Mouse (Mus musculus) lung, postnatal 25 days (tissue): Measurements from ENCODE around the gene Hnrnpc.
A peak's percentile ranks its signal among the peaks of the same experiment; 100 is the strongest.

ENCODE experiments used
- DNase-seq: peaks from one replicate; pipeline ENCODE4 v3.0.0; 2022; ENCODE audit warnings: low spot score

Gene Hnrnpc

DNA sequence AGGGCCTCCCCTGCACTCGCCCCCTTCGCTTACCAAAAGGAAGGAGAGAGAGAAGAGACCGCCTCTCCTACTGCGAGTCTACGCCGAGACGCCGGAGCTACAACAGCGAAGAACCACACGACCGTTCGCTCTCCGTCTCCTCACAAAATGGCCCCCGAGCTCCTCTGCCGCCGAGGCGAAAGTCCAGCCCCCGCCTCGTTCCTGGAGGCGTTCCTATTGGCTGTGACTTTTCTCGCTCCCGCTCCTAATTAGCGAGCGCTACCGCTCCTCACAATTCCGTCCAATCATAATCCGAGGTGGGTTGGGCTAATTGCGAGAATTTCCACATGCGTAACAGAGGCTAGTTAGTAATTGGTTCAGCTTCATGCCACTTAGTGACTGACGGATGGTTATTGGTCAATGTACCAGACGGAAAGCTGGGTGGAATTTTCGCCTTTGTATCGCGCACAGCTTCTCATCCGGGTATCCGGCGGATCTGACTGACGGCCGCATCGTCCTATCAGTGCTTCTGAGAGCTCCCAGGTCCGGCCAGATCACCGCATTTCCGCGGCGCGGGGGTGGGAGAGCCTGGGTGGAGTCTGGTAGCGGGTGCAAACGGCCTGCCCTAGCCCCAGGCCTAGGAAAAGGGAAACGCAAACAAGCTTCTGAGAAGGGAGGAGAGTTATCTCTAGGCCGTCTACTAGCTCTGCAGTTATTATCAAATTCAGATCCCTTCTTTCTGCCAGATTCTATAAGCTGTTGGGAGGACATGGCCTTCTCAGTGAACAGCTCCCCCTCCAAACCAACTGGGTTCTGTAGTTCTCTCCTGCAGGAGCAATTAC is at the start of gene Hnrnpc:
Gene Hnrnpc, minus strand, starts transcription at position 173 of the 821 bp plus-strand sequence.
- peak; percentile 100 for DNase-seq

DNA sequence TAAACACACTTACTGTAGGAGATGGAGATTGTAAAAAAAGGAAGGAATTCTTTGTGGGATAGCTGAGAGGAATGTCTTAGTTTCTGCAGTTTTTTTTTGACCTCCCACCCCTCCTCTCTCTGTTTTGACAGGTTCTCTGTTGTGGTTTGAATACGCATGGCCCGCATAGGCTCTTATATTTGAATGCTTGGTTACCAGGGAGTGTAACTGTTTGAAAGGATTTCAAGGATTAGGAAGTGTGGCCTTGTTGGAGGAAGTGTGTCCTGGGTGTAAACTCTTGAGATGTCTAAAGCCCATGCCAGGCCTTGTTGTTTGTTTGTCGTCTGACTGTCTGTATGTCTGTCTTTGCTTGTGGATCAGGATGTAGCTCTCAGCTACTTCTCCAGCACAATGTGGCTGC is 48.8 kb upstream of the Hnrnpc start:
- no peak for DNase-seq

DNA sequence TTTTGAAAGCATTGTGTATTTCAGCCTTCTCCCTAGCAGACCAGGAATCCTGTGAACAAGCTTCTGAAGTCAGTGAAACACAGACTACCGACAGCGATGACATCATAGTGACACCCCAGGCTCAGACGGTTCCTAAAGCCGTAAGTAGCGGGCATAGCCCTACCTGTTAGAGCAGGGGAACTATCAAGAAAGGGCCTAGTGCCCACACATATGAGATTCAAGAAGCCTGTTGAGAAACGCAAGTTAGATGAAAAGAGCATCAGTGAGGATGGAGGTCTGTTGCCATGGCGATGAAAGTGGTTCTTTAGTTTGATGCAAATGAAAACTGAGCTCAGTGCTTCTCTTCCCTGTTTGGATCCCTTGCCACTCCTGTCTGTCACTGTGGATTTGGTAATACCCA is 48.4 kb upstream of the Hnrnpc start:
- DNase-seq, result no peak

DNA sequence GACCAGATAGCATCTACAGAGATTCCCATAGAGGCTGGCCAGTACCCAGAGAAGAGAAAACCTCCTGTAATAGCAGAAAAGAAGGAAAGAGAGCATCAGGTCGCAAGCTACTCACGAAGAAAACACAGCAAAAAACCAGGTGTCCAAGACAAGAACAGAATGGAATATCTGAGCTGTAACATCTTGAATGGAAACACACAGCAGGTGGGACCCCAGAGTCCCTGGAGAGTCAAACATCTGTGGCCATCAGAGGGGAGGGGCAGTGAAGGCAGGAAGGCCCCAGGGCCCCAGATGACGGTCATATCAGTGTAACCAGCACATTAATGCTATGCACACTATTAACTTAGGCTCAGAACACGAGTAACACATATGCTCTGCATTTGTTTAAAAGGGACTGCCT is 46.1 kb upstream of the Hnrnpc start:
- no peak for DNase-seq

DNA sequence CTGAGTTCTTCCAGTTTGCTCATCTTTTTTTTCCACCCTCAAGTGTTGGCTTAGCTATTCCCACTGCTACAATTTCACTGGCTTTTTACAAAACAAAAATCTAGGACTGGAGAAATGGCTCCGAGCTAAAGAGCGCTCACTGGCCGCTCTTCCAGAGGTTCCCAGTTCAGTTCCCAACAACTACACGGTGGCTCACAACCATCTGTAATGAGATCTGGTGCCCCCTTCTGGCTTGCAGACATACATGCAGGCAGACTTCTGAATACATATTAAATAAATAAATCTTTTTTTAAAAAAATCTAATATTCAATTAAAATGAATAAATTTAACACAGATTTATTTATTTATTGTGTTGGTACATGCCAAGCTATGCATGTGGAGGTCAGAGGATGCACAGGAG is 42.7 kb upstream of the Hnrnpc start:
- peak; percentile 10 for DNase-seq

DNA sequence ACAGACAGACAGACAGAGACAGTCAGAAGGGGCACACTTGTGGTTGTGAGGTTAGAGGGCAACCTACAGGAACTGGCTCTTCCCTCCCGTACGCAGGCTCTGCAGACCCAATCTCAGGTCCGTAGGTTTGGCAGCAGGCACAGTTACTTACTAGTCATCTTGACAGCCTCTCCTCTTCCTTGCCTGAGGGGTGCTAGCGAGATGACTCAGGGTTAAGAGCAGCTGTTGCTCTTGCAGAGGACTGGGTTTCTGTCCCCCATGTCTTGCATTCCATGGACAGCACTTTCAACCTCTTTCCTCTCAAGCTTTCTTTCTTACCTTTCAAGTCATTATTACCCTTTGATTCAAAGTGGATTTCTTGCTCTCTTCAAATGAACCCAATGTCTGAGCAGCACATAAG is 40.3 kb upstream of the Hnrnpc start:
- no peak for DNase-seq

DNA sequence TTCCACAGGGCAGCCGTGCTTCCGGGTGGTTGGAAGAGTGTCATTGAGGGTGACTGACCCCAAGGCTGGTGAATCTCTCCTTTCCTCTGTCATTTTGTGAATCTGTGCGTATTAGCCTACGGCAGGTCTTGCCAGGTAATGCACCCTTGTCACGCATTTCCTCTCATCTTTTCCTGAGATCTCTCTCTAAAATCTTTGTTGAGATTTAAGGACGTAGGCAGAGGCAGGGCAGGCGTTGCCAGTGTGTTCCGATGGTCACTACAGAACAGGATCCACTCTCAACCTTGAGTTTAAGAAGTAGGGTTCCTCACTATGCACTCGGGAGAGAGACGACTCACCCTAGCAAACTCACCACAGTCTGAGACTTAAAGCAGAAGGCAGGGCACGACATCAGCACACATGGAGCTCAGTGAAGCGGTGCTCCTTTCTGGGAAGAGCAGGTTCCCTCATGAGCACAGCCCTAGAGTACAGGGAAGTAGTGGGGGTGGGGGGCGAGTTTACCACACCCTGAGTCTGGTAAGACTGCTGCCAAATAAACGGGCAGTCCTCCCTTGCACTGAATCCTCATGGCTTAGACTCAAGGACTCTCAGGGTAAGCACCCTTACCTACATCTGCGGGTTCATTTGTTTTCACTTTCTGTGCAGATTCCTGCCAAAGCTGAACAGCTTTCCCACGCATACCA is 37.8 kb upstream of the Hnrnpc start:
- DNase-seq, result peak; percentile 33

DNA sequence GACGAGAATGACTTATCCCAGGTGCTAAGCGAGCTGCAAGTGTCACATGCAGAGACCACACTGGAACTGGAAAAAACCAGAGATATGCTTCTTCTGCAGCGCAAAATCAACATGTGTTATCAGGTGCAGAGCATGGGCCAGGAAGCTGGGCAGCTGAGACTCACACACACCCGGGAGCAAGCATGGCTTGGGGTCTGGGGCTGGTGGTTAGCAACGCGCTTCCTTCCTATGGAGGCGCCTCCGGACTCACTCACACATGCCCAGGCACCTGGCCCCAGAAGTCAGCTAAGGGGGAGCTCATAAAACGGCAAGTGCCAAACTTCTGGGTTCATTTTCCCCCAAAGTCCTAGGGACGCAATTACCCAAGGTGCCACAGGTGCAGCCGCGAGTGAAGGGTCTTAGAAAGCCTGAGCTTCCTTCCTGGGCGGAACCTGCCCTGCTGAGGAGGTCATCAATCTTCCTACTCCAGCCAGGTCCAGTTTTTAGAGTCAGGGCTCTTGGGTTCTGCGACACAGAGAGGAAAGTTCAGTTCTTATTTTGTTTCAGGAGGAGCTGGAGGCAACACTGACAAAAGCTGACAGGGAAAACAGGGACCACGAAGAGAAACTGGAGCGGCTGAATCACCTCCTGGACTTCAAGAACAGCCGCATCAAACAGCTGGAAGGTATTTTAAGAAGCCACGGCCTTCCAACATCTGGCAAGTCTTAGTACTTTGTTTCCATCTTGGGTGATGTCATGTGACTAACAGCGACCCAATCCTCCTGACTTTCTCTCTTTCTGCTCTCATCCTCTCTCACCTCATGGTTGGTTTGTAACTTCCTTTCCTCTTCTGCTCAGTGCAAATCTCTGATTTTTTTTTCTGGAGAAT is 37.0 kb upstream of the Hnrnpc start:
- DNase-seq, result no peak

DNA sequence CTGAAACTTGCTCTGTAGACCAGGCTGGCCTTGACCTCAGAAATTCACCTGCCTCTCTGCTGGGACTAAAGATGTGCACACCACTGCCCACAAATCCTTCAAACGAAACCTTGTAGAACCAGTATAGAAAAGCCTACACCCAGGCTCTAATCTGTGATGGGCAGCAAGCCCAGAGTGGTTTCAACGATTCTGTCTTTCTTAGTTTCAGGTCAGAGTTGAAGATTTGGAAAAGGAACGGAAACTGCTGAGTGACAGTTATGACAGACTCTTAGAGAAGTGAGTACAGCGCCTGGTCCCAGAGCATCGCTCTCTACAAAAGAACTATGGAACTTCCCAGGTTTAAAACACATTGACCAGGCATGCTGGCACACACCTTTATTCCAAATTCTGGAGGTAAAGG is 29.8 kb upstream of the Hnrnpc start:
- no peak for DNase-seq

DNA sequence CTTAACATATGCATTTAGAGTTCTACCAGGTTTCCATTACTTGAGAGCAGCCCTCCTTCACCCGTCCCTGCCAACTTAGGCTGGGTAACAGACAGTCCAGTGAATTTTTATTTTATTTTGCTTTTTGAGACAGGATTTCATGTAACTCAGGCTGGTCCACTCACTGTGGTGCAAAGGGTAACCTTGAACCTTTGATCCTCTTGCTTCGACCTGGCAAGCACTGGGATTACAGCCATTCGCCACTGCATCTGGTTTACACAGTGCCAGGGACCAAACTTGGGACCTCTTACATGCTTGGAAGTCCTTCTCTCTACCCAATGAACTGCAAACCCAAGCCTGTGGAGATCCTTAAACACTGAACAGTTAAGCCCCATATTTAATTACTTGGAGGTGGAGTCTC is 20.8 kb upstream of the Hnrnpc start:
- no peak for DNase-seq

DNA sequence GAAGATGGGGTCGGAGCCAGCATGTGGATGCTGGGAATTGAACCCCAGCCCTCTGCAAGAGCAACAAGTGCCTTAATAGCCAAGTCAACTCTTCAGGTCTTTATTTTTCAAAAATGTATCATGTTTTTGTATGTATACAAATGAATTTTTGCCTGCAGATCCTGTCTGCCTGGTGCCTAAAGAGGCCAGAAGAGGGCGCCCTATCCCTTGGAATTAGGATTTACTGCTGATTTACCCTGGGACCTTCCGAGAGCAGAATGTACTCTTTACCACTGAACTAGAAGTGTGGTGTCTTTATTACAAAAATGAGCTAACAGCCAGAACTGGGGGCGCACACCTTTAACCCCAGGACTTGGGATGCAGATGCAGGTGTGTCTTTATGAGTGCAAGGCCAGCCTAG is 20.1 kb upstream of the Hnrnpc start:
- DNase-seq, result peak; percentile 63

DNA sequence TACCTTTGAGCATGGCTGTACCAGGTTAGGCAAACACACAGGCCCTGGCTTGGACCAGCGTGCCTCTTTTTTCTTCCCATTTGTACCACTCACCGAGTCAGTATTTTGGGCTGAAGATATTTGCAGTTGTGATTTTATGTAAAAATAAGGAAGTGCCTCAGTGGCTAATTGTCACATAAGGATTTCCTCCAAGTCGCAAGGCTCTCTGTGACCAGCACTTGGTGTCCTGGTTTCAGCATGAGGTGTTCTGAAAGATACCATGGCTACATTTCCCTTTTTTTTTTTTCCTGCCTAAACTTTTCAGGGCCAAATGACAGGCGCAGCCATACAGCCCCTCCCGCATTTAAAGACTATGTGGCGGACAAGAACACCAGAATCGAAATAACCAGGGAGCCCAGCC is 16.3 kb upstream of the Hnrnpc start:
- no peak for DNase-seq

DNA sequence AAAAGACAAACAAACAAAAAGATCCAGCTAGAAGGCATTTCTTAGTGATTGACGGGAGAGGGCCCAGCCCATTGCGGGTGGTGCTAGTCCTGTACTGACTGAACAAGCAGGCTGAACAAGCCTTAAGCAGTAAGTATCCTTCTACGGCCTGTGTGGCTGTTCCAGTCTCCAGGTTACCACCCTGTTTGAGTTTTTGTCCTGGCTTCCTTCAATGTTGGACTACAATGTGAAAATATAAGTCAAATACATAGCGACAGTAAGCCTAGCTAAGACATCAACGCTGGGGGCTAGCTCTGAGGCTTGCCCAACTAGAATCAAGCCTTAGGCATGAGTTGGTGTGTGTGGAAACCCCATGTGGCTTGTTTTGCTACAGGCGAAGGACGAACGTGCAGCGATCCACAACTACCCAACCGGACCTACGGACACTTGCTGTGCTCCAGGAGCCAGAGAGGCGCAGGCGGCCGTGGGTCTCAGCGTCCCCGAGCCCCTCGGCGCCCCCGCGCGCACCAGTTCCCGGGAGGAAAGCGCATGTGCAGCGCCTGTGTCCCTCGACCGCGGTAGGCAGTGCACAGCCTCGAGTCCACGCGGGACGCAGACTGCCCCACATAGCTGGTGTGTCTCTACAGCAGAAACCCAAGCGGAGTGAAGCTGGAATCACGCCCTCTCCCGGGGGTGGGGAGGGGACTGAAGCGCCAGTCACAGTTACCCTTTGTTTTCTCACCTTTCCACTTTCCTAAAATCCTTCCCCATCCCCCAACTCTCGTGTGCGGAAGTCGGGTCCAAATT is 15.2 kb upstream of the Hnrnpc start:
- DNase-seq, result peak; percentile 26

DNA sequence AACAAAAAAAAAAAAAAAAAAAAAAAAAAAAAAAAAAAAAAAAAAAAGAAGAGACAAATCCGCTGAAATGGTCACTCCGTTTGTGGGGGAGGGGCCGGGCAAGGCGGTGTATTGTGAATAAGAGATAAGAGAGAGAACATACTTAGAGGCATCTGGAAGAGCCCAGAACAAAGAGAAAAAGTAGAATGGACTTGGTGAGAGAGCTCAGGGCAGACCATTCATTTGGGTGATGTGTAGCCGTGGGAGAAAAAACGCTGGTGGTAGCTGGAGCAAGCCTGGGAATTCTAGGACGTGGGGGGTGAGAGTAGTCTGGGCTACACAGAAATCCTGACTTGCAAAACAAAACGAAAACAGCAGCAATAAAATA is 14.6 kb upstream of the Hnrnpc start:
- DNase-seq, result no peak

DNA sequence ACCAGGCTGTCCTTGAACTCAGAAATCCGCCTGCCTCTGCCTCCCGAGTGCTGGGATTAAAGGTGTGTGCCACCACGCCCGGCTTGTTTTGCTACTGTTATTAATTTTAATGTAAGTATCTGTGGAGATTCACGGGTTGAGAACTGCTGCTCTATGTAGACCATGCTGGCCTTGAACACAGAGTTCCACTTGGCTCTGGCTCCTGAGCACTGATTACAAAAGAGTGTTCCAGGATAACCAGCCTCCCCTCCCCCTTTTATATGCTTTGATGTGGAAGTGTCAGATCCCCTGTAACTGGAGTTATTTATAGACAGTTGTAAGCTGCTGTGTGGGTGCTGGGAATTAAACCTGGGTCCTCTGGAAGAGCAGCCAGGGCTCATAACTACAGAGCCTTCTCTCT is 13.4 kb upstream of the Hnrnpc start:
- no peak for DNase-seq

DNA sequence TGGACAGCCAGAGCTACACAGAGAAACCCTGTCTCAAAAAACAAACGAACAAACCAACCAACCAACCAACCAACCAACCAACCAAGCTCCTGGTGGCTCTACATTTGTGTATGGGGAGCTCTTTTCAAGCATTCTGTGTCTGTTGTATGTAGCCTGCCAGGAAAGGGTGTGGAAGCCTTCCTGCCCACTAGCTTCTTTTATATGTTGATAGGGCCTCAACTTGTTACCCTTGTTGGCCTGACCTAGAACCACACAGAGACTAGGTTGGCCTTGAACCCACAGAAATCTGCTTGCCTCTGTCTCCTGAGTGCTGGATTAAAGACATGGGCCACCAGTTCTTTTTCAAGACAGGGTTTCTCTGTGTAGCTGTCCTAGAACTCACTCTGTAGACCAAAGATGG is 10.3 kb upstream of the Hnrnpc start:
- DNase-seq, result no peak

DNA sequence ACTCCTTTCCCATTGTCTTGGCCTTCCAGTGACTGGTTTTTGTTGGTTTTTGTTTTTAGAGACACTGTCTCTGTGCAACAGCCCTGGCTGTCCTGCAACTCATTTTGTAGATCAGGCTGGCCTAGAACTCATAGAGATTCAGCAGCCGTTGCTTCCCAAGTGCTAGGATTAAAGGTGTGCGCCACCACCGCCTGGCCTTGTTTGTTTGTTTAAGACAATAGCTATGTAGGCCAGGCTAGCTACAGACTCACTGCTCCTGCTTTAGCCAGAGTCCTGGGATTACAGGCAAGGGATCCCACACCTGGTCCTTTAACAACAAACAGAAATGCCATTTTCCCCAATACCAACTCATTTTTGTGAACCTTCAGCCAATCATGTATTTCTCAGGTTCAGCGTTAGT is 6.5 kb upstream of the Hnrnpc start, which contains the start of gene Rpgrip1:
Gene Rpgrip1, plus strand, starts transcription at position 359 of the 400 bp plus-strand sequence.
- no peak for DNase-seq

DNA sequence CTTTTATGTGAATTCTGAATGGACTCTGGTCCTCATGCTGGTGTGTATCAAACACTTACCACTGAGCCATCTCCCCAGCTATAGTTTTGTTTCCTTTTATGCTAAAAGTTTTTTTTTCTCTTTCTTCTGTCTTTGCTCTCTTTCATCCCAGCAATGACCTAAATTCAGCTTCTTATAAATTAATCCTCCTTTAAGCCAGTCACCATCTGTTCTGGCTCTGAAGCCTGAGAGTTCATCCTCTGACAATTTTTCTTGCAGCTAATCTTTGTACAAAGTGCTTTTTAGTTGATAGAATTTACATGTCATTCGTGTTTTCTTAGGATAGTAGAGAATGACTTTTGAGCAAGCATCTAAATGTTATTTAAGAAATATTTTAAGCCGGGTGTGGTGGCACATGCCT is 4.2 kb upstream of the Hnrnpc start:
- DNase-seq, result no peak

DNA sequence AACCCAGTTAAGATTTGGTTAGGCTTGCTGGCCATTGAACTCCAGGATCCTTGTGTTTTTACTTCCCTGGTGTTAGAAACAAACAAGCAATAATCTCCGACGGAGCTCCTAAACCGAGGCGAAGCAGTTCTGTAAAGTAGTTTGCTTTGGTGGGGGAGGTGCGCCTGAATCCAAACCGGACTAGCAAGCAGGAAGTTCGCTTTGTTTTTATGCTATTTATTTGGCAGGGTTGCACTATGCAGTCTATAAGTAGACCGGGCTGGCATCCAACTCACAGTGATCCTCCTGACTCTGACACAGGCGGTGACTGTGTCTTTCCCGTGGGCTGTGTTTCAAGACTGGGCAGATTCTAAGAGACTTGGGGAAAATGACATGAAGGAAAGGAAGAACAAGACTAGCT is 2.9 kb upstream of the Hnrnpc start:
- DNase-seq, result peak; percentile 67

DNA sequence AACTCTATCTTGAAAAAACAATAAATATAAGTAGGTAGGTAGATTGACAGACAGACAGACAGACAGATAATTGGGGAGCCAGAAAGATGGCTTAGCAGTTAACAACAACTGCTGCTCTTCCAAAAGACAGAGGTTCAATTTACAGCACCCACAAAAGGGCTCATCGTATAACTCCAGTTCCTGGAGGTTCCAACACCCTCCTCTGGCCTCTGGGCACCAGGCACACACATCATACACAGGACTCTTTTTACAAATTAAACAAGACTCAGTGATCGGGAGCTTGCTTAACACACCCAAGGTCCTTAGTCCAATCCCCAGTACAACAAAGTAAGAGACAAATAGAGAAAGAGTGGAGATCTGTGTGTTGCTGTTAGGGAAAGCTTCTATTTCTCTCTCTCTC is 1.5 kb upstream of the Hnrnpc start:
- no peak for DNase-seq

DNA sequence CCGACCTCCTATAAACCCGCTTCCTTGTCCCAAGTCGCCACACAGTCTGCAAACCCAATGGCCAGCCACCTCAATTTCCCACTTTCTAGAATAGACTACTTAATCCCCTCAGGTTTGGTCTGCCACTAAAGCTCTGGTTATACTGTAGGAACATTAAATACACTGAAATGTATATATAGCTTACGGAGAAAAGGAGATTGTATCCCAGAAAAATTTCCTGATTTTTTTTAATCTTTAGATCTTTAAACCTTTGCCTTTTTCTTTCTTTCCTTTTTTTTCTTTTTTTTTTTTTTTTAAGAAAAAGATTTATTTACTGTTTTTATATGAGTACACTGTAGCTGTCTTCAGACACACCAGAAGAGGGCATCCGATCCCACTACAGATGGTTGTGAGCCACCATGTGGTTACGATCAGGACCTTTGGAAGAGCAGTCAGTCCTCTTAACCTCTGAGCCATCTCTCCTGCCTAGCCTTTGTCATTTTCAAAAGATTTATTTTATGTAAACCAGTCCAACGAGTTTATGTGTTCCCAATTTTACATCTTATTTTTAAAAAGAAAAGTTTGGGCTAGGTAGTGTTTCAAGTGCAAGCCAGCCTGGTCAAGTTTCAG is 953 bp upstream of the Hnrnpc start:
- DNase-seq, result no peak

DNA sequence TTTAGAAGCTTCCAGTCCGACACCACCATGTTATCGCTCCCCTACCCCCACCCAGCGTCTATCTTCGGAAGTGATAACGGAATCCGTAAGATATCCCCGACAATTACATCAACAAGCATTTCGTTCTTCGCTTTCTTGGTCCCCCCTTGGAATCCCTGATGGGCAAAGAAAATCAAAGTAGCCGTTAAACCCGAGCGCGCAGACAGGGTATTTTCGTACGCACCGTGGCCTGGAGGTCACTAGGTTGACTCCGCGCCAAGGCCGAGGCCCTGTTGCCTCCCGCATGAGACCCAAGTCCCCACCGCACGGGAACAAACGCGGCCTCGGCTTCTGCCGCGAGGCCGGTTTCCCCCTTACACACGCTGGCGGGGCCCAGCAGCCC is 363 bp downstream of the Hnrnpc start:
- peak; percentile 22 for DNase-seq
